Mouse (Mus musculus): ENCODE data around the gene Krtap3-1.

Gene Krtap3-1

GRCm38 (mm10) chr11:99521288-99521860 lies 45.1 kb downstream of the Krtap3-1 start, which contains the start of gene Krt39:
Gene Krt39, minus strand, starts transcription at chr11:99521338.
- CTCF ChIA-PET, result no interaction called here
